8 mouse cellular contexts compared by ENCODE assay signal in genomic region chr8:71486136-71486529, GRCm38 (mm10). TPM values are rescaled to one million over a fixed set of nuclear protein-coding genes. Genes with fewer than 3 reads are reported as not detected.
DNase-seq lines count a peak whose midpoint lies in the region; ATAC-seq lines count a peak whose summit lies in the region.

No protein-coding gene starts in this region.

- H3K4me2 ChIP-seq in embryonic facial prominence, embryonic 15.5 days (replicated peaks) = peak overlapping the region; percentile 81
- H3K4me2 ChIP-seq in neural tube, embryonic 13.5 days = peak overlapping the region; percentile 81

- no peaks in the 10 kb centered on the region for H3K27me3 ChIP-seq in embryonic facial prominence, embryonic 15.5 days
- peaks cover 13% of the 10 kb centered on the region for H3K27me3 ChIP-seq in limb, embryonic 10.5 days (ENCODE audit: low read depth, poor library complexity, severe bottlenecking)
- no peaks in the 10 kb centered on the region for H3K27me3 ChIP-seq in neural tube, embryonic 13.5 days

- H3K4me1 ChIP-seq in embryonic facial prominence, embryonic 15.5 days = peaks cover 34% of the 10 kb centered on the region
- peaks cover 52% of the 10 kb centered on the region for H3K4me1 ChIP-seq in limb, embryonic 10.5 days
- H3K4me1 ChIP-seq in neural tube, embryonic 13.5 days (replicated peaks) = peaks cover 67% of the 10 kb centered on the region

- H3K9me3 ChIP-seq in embryonic facial prominence, embryonic 15.5 days (replicated peaks) = no peaks in the 10 kb centered on the region
- H3K9me3 ChIP-seq in limb, embryonic 10.5 days (replicated peaks) = no peaks in the 10 kb centered on the region
- H3K9me3 ChIP-seq in neural tube, embryonic 13.5 days = no peaks in the 10 kb centered on the region

- 8% methylated on average over 7 of the region's 7 CpGs for WGBS in embryonic facial prominence, embryonic 15.5 days
- 27% methylated on average over 7 of the region's 7 CpGs for WGBS in limb, embryonic 10.5 days
- WGBS in neural tube, embryonic 13.5 days = 22% methylated on average over 7 of the region's 7 CpGs

- H3K27ac ChIP-seq in embryonic facial prominence, embryonic 15.5 days (replicated peaks) = peak overlapping the region; percentile 60; the same call in 1 of the 2 replicates
- peak overlapping the region; percentile 97 for H3K27ac ChIP-seq in limb, embryonic 10.5 days
- H3K27ac ChIP-seq in neural tube, embryonic 13.5 days (replicated peaks) = peak overlapping the region; percentile 90

- H3K9ac ChIP-seq in embryonic facial prominence, embryonic 15.5 days = no peak overlapping the region
- H3K9ac ChIP-seq in neural tube, embryonic 13.5 days = peak overlapping the region; percentile 99

- peaks cover 25% of the 10 kb centered on the region for H3K36me3 ChIP-seq in embryonic facial prominence, embryonic 15.5 days
- peaks cover 52% of the 10 kb centered on the region for H3K36me3 ChIP-seq in limb, embryonic 10.5 days
- peaks cover 42% of the 10 kb centered on the region for H3K36me3 ChIP-seq in neural tube, embryonic 13.5 days

- peak; percentile 50 to 52 for DNase-seq in lung, adult 18-20 months
- no peak for DNase-seq in lung, postnatal 10 days
- DNase-seq in limb, embryonic 10.5 days (ENCODE audit: low spot score) = no peak
- DNase-seq in urinary bladder, postnatal 36 days (ENCODE audit: low spot score in 2 of 2) = no peak
- no peak for DNase-seq in ovary, postnatal 14 days (ENCODE audit: low spot score)
- no peak for DNase-seq in spleen, postnatal 10 days (ENCODE audit: low spot score in 2 of 2)

- no peak for ATAC-seq in embryonic facial prominence, embryonic 15.5 days (ENCODE audit: insufficient number of reproducible peaks, low FRiP score, low TSS enrichment, low read depth)
- ATAC-seq in neural tube, embryonic 13.5 days (ENCODE audit: low read depth) = no peak

- H3K4me3 ChIP-seq in embryonic facial prominence, embryonic 15.5 days (replicated peaks) = peak overlapping the region; percentile 80
- H3K4me3 ChIP-seq in limb, embryonic 10.5 days = peak overlapping the region; percentile 90
- peak overlapping the region; percentile 92 for H3K4me3 ChIP-seq in neural tube, embryonic 13.5 days

RNA-seq across cellular contexts. Expression of gene Ano8, which starts 0.4 kb away (rescaled TPM):
- polyA plus RNA-seq in embryonic facial prominence, embryonic 15.5 days (2015; fragmentation: Nextera tagmentation; extraction: Ambion mirVana) = 3.0 and 3.7 TPM in 2 replicates
- 2.7 and 3.5 TPM in 2 replicates for polyA plus RNA-seq in limb, embryonic 10.5 days (2016; fragmentation: Nextera tagmentation; extraction: Ambion mirVana)
- polyA plus RNA-seq in neural tube, embryonic 13.5 days (2015; fragmentation: Nextera tagmentation; extraction: Ambion mirVana) = 6.1 and 7.8 TPM in 2 replicates

RNA-seq across cellular contexts. Expression of gene Gtpbp3, which starts 1.8 kb away (rescaled TPM):
- 15.9 and 17.3 TPM in 2 replicates for polyA plus RNA-seq in embryonic facial prominence, embryonic 15.5 days (2015; fragmentation: Nextera tagmentation; extraction: Ambion mirVana)
- polyA plus RNA-seq in limb, embryonic 10.5 days (2016; fragmentation: Nextera tagmentation; extraction: Ambion mirVana) = 26.8 and 28.2 TPM in 2 replicates
- 12.0 and 15.5 TPM in 2 replicates for polyA plus RNA-seq in neural tube, embryonic 13.5 days (2015; fragmentation: Nextera tagmentation; extraction: Ambion mirVana)

RNA-seq across cellular contexts. Expression of gene Dda1, which starts 17.1 kb away (rescaled TPM):
- polyA plus RNA-seq in embryonic facial prominence, embryonic 15.5 days (2015; fragmentation: Nextera tagmentation; extraction: Ambion mirVana) = 105 and 112 TPM in 2 replicates
- 130 and 138 TPM in 2 replicates for polyA plus RNA-seq in limb, embryonic 10.5 days (2016; fragmentation: Nextera tagmentation; extraction: Ambion mirVana)
- 217 and 231 TPM in 2 replicates for polyA plus RNA-seq in neural tube, embryonic 13.5 days (2015; fragmentation: Nextera tagmentation; extraction: Ambion mirVana)

RNA-seq across cellular contexts. Expression of gene Mrpl34, which starts 21.4 kb away (rescaled TPM):
- polyA plus RNA-seq in embryonic facial prominence, embryonic 15.5 days (2015; fragmentation: Nextera tagmentation; extraction: Ambion mirVana) = 115 and 122 TPM in 2 replicates
- 231 and 263 TPM in 2 replicates for polyA plus RNA-seq in limb, embryonic 10.5 days (2016; fragmentation: Nextera tagmentation; extraction: Ambion mirVana)
- polyA plus RNA-seq in neural tube, embryonic 13.5 days (2015; fragmentation: Nextera tagmentation; extraction: Ambion mirVana) = 208 and 237 TPM in 2 replicates

RNA-seq across cellular contexts. Expression of gene Abhd8, which starts 22.7 kb away (rescaled TPM):
- 73.2 and 77.0 TPM in 2 replicates for polyA plus RNA-seq in embryonic facial prominence, embryonic 15.5 days (2015; fragmentation: Nextera tagmentation; extraction: Ambion mirVana)
- 61.5 and 75.1 TPM in 2 replicates for polyA plus RNA-seq in limb, embryonic 10.5 days (2016; fragmentation: Nextera tagmentation; extraction: Ambion mirVana)
- 127 and 145 TPM in 2 replicates for polyA plus RNA-seq in neural tube, embryonic 13.5 days (2015; fragmentation: Nextera tagmentation; extraction: Ambion mirVana)

Comparison
In these comparisons a context has a peak if more than half of its experiments do, and no peak if none do; other contexts are left out.
1. DNase-seq: peak in lung, adult 18-20 months (2 of 2); none in lung, postnatal 10 days (single experiment), limb, embryonic 10.5 days (single experiment), urinary bladder, postnatal 36 days (0 of 2), ovary, postnatal 14 days (single experiment) and spleen, postnatal 10 days (0 of 2).
2. Peak in every context shown above with its lines, with median percentiles within 50 percentile points of each other: H3K27ac ChIP-seq and H3K4me3 ChIP-seq.